Mouse (Mus musculus): ENCODE results near the gene Olfr1217. TPM values are rescaled to one million over a fixed set of nuclear protein-coding genes. Genes with fewer than 3 reads are reported as not detected.
"Not testable (repeated sequence)": the region's sequence is repeated elsewhere in the genome, so short reads cannot be mapped to it uniquely, and the experiment has no call there.

Gene Olfr1217
- not detected for total RNA-seq (2021)
- long read RNA-seq, experiment 1 = 0 reads
- long read RNA-seq, experiment 2 = 0 reads

GRCm38 (mm10) chr2:89031965-89032364 is at the start of gene Olfr1217:
Gene Olfr1217 (minus strand): TSS chr2:89032065.
- Histone ChIP-seq H3K27ac (no peak within 1 kb of the TSS), H3K4me3 (no peak within 1 kb of the TSS)
- DNase-seq (ENCODE audit: extremely low spot score in 1 of 2, low spot score in 2 of 2) = no peak
- TF ChIP-seq CTCF (IDR thresholded peaks at IDR 0.05) = no peak
- intact Hi-C loops (cut with DNase I) = no loop called here

DNA sequence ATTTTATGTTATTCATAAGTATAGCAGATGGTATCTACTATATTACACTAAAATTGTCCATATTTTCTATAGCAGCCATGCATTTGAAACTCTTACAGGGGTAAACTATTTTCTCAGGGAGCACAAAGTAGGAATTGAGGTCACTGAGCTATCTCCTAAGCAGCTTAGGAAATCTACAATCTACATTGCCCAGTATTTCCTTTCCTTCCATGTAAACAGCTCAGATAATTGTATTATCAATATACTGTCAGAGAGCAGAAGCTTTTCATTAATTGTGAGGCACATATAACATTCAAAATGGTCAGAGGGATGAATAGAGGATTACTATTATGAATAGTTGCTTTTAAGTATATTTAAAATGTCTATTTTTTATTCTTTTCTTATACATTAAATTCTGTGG is 49.6 kb upstream of the Olfr1217 start:
- no peak for DNase-seq (ENCODE audit: extremely low spot score in 1 of 2, low spot score in 2 of 2)
- Histone ChIP-seq H3K27ac (no peak overlapping the region), H3K4me3 (no peak overlapping the region)
- intact Hi-C loops (cut with DNase I) = no loop called here
- no peak for TF ChIP-seq CTCF (IDR thresholded peaks at IDR 0.05)

GRCm38 (mm10) chr2:89061087-89061486 is 29.2 kb upstream of the Olfr1217 start, which contains the start of gene Olfr1218:
Gene Olfr1218 (minus strand): TSS chr2:89061187.
- Histone ChIP-seq H3K27ac (no peak within 1 kb of the TSS), H3K4me3 (no peak within 1 kb of the TSS)
- TF ChIP-seq CTCF (IDR thresholded peaks at IDR 0.05) = no peak
- intact Hi-C loops (cut with DNase I) = no loop called here
- DNase-seq (ENCODE audit: extremely low spot score in 1 of 2, low spot score in 2 of 2) = no peak

DNA sequence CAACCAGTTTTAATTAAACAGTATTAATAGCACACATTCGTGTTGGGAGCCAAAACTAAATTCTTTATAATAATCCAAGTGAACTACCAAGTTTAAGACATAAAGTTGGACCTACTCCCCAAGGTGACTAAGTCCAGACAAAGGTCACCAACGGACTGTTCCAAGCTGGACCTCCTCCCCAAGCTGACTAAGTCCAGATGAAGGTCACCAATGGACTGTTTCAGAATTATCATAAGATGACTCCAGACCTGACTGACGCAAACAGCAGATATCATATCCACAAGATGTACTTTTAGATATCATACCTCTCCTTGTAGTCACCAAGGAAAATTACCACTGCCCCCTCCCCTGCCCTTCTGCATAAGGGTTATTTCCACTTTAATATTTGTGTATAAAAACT is 10.4 kb downstream of the Olfr1217 start:
- H3K27ac ChIP-seq; H3K4me3 ChIP-seq; DNase-seq (ENCODE audit: extremely low spot score in 1 of 2, low spot score in 2 of 2); intact Hi-C loops (cut with DNase I): not testable (repeated sequence)

DNA sequence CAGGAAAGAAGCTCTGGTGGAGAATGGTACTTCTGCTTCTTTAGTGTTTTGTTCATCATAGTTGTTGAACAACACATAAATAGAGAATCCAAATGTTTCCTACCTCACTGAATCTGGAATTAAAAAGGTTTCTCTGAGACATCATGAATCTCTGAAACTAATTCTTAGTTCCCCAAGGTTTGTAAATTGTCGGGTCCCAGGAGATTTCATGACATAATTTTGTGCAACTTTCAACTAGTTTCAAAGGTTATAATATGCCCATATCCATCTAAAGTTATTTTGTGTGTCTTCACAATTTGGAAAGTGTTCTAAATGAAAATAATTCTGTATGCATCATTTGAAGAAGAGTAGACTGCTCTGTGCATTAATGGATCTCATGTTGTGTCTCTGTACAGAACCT is 13.6 kb downstream of the Olfr1217 start, which contains the start of gene Olfr1216:
TSS of gene Olfr1216 (minus strand) at position 101 of the 400 bp plus-strand sequence.
- DNase-seq (ENCODE audit: extremely low spot score in 1 of 2, low spot score in 2 of 2) = no peak
- intact Hi-C loops (cut with DNase I) = no loop called here
- TF ChIP-seq CTCF (IDR thresholded peaks at IDR 0.05) = no peak
- Histone ChIP-seq H3K27ac (no peak within 1 kb of the TSS), H3K4me3 (no peak within 1 kb of the TSS)

GRCm38 (mm10) chr2:89006873-89007272 is 25.0 kb downstream of the Olfr1217 start, which contains the start of gene Olfr1215:
Gene Olfr1215 (minus strand): TSS chr2:89006973.
- intact Hi-C loops (cut with DNase I) = no loop called here
- no peak within 1 kb of the TSS for H3K4me3 ChIP-seq
- no peak for TF ChIP-seq CTCF (IDR thresholded peaks at IDR 0.05)
- DNase-seq (ENCODE audit: extremely low spot score in 1 of 2, low spot score in 2 of 2) = no peak
- H3K27ac ChIP-seq = no peak within 1 kb of the TSS

- no peak for DNase-seq (ENCODE audit: extremely low spot score in 1 of 2, low spot score in 2 of 2)
- intact Hi-C loops (cut with DNase I) = no loop called here
- no peak within 1 kb of the TSS for H3K4me3 ChIP-seq
- TF ChIP-seq CTCF (IDR thresholded peaks at IDR 0.05) = no peak
- no peak within 1 kb of the TSS for H3K27ac ChIP-seq
These were observed 39.3 kb downstream of the Olfr1217 start, which contains the start of gene Olfr1214 for GRCm38 (mm10) chr2:88992553-88992952. Gene Olfr1214 (minus strand): TSS chr2:88992653.

GRCm38 (mm10) chr2:88980181-88980580 is 51.7 kb downstream of the Olfr1217 start, which contains the start of gene Gm13762:
Gene Gm13762 (minus strand): TSS chr2:88980281.
- no peak for DNase-seq (ENCODE audit: extremely low spot score in 1 of 2, low spot score in 2 of 2)
- intact Hi-C loops (cut with DNase I) = no loop called here
- TF ChIP-seq CTCF (IDR thresholded peaks at IDR 0.05) = no peak

More at GRCm38 (mm10) chr2:88980181-88980580, 51.7 kb downstream of the Olfr1217 start, which contains the start of gene Gm13762:
- Histone ChIP-seq H3K27ac (no peak within 1 kb of the TSS), H3K4me3 (no peak within 1 kb of the TSS)

Other genes with a start within 250 kb of the Olfr1217 start
- not detected for gene Olfr1201, start 239.0 kb downstream of the Olfr1217 start, total RNA-seq (2021)
- not detected for gene Olfr1202, start 217.6 kb downstream of the Olfr1217 start, total RNA-seq (2021)
- not detected for gene Olfr1205, start 202.3 kb downstream of the Olfr1217 start, total RNA-seq (2021)
- not detected for gene Olfr1204, start 182.8 kb downstream of the Olfr1217 start, total RNA-seq (2021)
- gene Olfr1206, start 168.8 kb downstream of the Olfr1217 start, total RNA-seq (2021) = not detected
- gene Olfr1208, start 129.8 kb downstream of the Olfr1217 start, total RNA-seq (2021) = not detected
- not detected for gene Olfr1209, start 116.9 kb downstream of the Olfr1217 start, total RNA-seq (2021)
- not detected for gene Olfr1211, start 94.0 kb downstream of the Olfr1217 start, total RNA-seq (2021)
- not detected for gene Olfr1212, start 78.1 kb downstream of the Olfr1217 start, total RNA-seq (2021)
- not detected for gene Gm13762, start 51.8 kb downstream of the Olfr1217 start, total RNA-seq (2021)
- not detected for gene Olfr1214, start 39.4 kb downstream of the Olfr1217 start, total RNA-seq (2021)
- gene Olfr1215, start 25.1 kb downstream of the Olfr1217 start, total RNA-seq (2021) = not detected
- gene Olfr1216, start 13.7 kb downstream of the Olfr1217 start, total RNA-seq (2021) = not detected
- gene Olfr1218, start 29.1 kb upstream of the Olfr1217 start, total RNA-seq (2021) = not detected
- gene Olfr1219, start 51.4 kb upstream of the Olfr1217 start, total RNA-seq (2021) = not detected
- not detected for gene Olfr1220, start 74.8 kb upstream of the Olfr1217 start, total RNA-seq (2021)
- gene Olfr1221, start 85.2 kb upstream of the Olfr1217 start, total RNA-seq (2021) = not detected
- not detected for gene Olfr1222, start 101.0 kb upstream of the Olfr1217 start, total RNA-seq (2021)
- not detected for gene Olfr1223, start 119.5 kb upstream of the Olfr1217 start, total RNA-seq (2021)
- gene Olfr1224-ps1, start 132.0 kb upstream of the Olfr1217 start, total RNA-seq (2021) = not detected
- not detected for gene Olfr1225, start 142.6 kb upstream of the Olfr1217 start, total RNA-seq (2021)
- gene Olfr1226, start 168.0 kb upstream of the Olfr1217 start, total RNA-seq (2021) = not detected
- gene Olfr1228, start 222.0 kb upstream of the Olfr1217 start, total RNA-seq (2021) = not detected